Mouse (Mus musculus): Measurements from ENCODE around the gene Uba2. TPM values are rescaled to one million over a fixed set of nuclear protein-coding genes. Genes with fewer than 3 reads are reported as not detected.

The Uba2 gene
- polyA plus RNA-seq, 1 experiment from 2014 or later, result 203 TPM

- Histone ChIP-seq H3K27ac (replicated peaks; ENCODE audit: low read depth, low read length) (no peak overlapping the region), H3K4me2 (ENCODE audit: low read length) (no peak overlapping the region), H3K36me3 (ENCODE audit: control insufficient read depth, insufficient read depth, low read length) (peaks cover 48% of the 10 kb centered on the region), H3K9me3 (ENCODE audit: control insufficient read depth, low read length) (no peaks in the 10 kb centered on the region), H3K4me1 (ENCODE audit: control insufficient read depth, insufficient read depth, low read length) (peaks cover under 1% of the 10 kb centered on the region; the same call in 1 of the 2 replicates), H3K4me3 (replicated peaks; ENCODE audit: low read depth, low read length) (no peak overlapping the region), H3K27me3 (ENCODE audit: control insufficient read depth, insufficient read depth, low read length) (no peaks in the 10 kb centered on the region), H3K9ac (replicated peaks; ENCODE audit: low read length) (no peak overlapping the region)
- 97% methylated on average over 2 of the region's 2 CpGs for WGBS
- ATAC-seq (ENCODE audit: low FRiP score, low TSS enrichment) (no peak), DNase-seq (no peak)
Observed at GRCm38 (mm10) chr7:34200829-34201228, 31.4 kb upstream of the Uba2 start.

- WGBS, result 55% methylated on average over 3 of the region's 3 CpGs
Observed at GRCm38 (mm10) chr7:34198346-34198745, 28.9 kb upstream of the Uba2 start.

GRCm38 (mm10) chr7:34196132-34197128, 27.0 kb upstream of the Uba2 start, which contains the start of gene Pdcd2l:
TSS of gene Pdcd2l (minus strand) at chr7:34196661.
- peak within 1 kb of the TSS; percentile 97 for H3K9ac ChIP-seq (replicated peaks; ENCODE audit: low read length)
- WGBS, result 3% methylated on average over 70 of the region's 70 CpGs
- peaks cover 30% of the 10 kb centered on the region for H3K36me3 ChIP-seq (ENCODE audit: control insufficient read depth, insufficient read depth, low read length)

More at GRCm38 (mm10) chr7:34198346-34198745, 28.9 kb upstream of the Uba2 start:
- peaks cover 7% of the 10 kb centered on the region for H3K4me1 ChIP-seq (ENCODE audit: control insufficient read depth, insufficient read depth, low read length)
- no peak overlapping the region for H3K9ac ChIP-seq (replicated peaks; ENCODE audit: low read length)
- H3K9me3 ChIP-seq (ENCODE audit: control insufficient read depth, low read length), result no peaks in the 10 kb centered on the region
- H3K27me3 ChIP-seq (ENCODE audit: control insufficient read depth, insufficient read depth, low read length), result no peaks in the 10 kb centered on the region
- DNase-seq, result peak; percentile 28
- H3K4me2 ChIP-seq (ENCODE audit: low read length), result no peak overlapping the region
- H3K27ac ChIP-seq (replicated peaks; ENCODE audit: low read depth, low read length), result no peak overlapping the region
- no peak for ATAC-seq (ENCODE audit: low FRiP score, low TSS enrichment)
- peaks cover 30% of the 10 kb centered on the region for H3K36me3 ChIP-seq (ENCODE audit: control insufficient read depth, insufficient read depth, low read length)
- no peak overlapping the region for H3K4me3 ChIP-seq (replicated peaks; ENCODE audit: low read depth, low read length)

GRCm38 (mm10) chr7:34195632-34196031, 26.2 kb upstream of the Uba2 start:
- Histone ChIP-seq H3K9me3 (ENCODE audit: control insufficient read depth, low read length) (no peaks in the 10 kb centered on the region), H3K27ac (replicated peaks; ENCODE audit: low read depth, low read length) (no peak overlapping the region), H3K4me1 (ENCODE audit: control insufficient read depth, insufficient read depth, low read length) (peaks cover 7% of the 10 kb centered on the region), H3K4me3 (replicated peaks; ENCODE audit: low read depth, low read length) (peak overlapping the region; percentile 91), H3K9ac (replicated peaks; ENCODE audit: low read length) (peak overlapping the region; percentile 97), H3K27me3 (ENCODE audit: control insufficient read depth, insufficient read depth, low read length) (no peaks in the 10 kb centered on the region), H3K36me3 (ENCODE audit: control insufficient read depth, insufficient read depth, low read length) (peaks cover 23% of the 10 kb centered on the region), H3K4me2 (ENCODE audit: low read length) (peak overlapping the region; percentile 75)
- 51% methylated on average over 3 of the region's 3 CpGs for WGBS
- no peak for ATAC-seq (ENCODE audit: low FRiP score, low TSS enrichment)
- no peak for DNase-seq

More at GRCm38 (mm10) chr7:34196132-34197128, 27.0 kb upstream of the Uba2 start, which contains the start of gene Pdcd2l:
- Histone ChIP-seq H3K27me3 (ENCODE audit: control insufficient read depth, insufficient read depth, low read length) (no peaks in the 10 kb centered on the region), H3K4me1 (ENCODE audit: control insufficient read depth, insufficient read depth, low read length) (peaks cover 7% of the 10 kb centered on the region), H3K27ac (replicated peaks; ENCODE audit: low read depth, low read length) (peak within 1 kb of the TSS; percentile 62; the same call in 1 of the 2 replicates), H3K9me3 (ENCODE audit: control insufficient read depth, low read length) (no peaks in the 10 kb centered on the region), H3K4me2 (ENCODE audit: low read length) (peak within 1 kb of the TSS; percentile 75), H3K4me3 (replicated peaks; ENCODE audit: low read depth, low read length) (peak within 1 kb of the TSS; percentile 91)
- DNase-seq (peak; percentile 96), ATAC-seq (ENCODE audit: low FRiP score, low TSS enrichment) (peak; percentile 96)

GRCm38 (mm10) chr7:34192825-34193224, 23.4 kb upstream of the Uba2 start:
- H3K4me1 ChIP-seq (ENCODE audit: control insufficient read depth, insufficient read depth, low read length), result peaks cover 7% of the 10 kb centered on the region
- ATAC-seq (ENCODE audit: low FRiP score, low TSS enrichment) (no peak), DNase-seq (no peak)
- H3K27ac ChIP-seq (replicated peaks; ENCODE audit: low read depth, low read length), result no peak overlapping the region
- 93% methylated on average over 6 of the region's 6 CpGs for WGBS
- no peak overlapping the region for H3K9ac ChIP-seq (replicated peaks; ENCODE audit: low read length)
- peaks cover 44% of the 10 kb centered on the region for H3K36me3 ChIP-seq (ENCODE audit: control insufficient read depth, insufficient read depth, low read length)
- no peak overlapping the region for H3K4me3 ChIP-seq (replicated peaks; ENCODE audit: low read depth, low read length)
- H3K27me3 ChIP-seq (ENCODE audit: control insufficient read depth, insufficient read depth, low read length), result no peaks in the 10 kb centered on the region
- H3K9me3 ChIP-seq (ENCODE audit: control insufficient read depth, low read length), result no peaks in the 10 kb centered on the region
- H3K4me2 ChIP-seq (ENCODE audit: low read length), result no peak overlapping the region

GRCm38 (mm10) chr7:34189376-34189989, 20.1 kb upstream of the Uba2 start:
- Histone ChIP-seq H3K4me3 (replicated peaks; ENCODE audit: low read depth, low read length) (no peak overlapping the region), H3K4me1 (ENCODE audit: control insufficient read depth, insufficient read depth, low read length) (no peaks in the 10 kb centered on the region), H3K27ac (replicated peaks; ENCODE audit: low read depth, low read length) (no peak overlapping the region), H3K9me3 (ENCODE audit: control insufficient read depth, low read length) (no peaks in the 10 kb centered on the region), H3K9ac (replicated peaks; ENCODE audit: low read length) (no peak overlapping the region), H3K36me3 (ENCODE audit: control insufficient read depth, insufficient read depth, low read length) (peaks cover 72% of the 10 kb centered on the region), H3K4me2 (ENCODE audit: low read length) (no peak overlapping the region), H3K27me3 (ENCODE audit: control insufficient read depth, insufficient read depth, low read length) (no peaks in the 10 kb centered on the region)
- ATAC-seq (ENCODE audit: low FRiP score, low TSS enrichment) (no peak), DNase-seq (no peak)
- WGBS, result 93% methylated on average over 12 of the region's 12 CpGs

GRCm38 (mm10) chr7:34183794-34184193, 14.4 kb upstream of the Uba2 start:
- H3K27me3 ChIP-seq (ENCODE audit: control insufficient read depth, insufficient read depth, low read length), result no peaks in the 10 kb centered on the region
- DNase-seq, result no peak
- no peak overlapping the region for H3K4me2 ChIP-seq (ENCODE audit: low read length)
- no peak overlapping the region for H3K9ac ChIP-seq (replicated peaks; ENCODE audit: low read length)
- no peak overlapping the region for H3K27ac ChIP-seq (replicated peaks; ENCODE audit: low read depth, low read length)
- H3K4me1 ChIP-seq (ENCODE audit: control insufficient read depth, insufficient read depth, low read length), result no peaks in the 10 kb centered on the region
- 87% methylated on average over 3 of the region's 3 CpGs for whole genome bisulfite sequencing
- H3K4me3 ChIP-seq (replicated peaks; ENCODE audit: low read depth, low read length), result no peak overlapping the region
- H3K9me3 ChIP-seq (ENCODE audit: control insufficient read depth, low read length), result no peaks in the 10 kb centered on the region
- ATAC-seq (ENCODE audit: low FRiP score, low TSS enrichment), result no peak
- H3K36me3 ChIP-seq (ENCODE audit: control insufficient read depth, insufficient read depth, low read length), result peaks cover 50% of the 10 kb centered on the region

- WGBS, result 92% methylated on average over 13 of the region's 13 CpGs
Observed at GRCm38 (mm10) chr7:34183356-34183755, 14.0 kb upstream of the Uba2 start.

More at GRCm38 (mm10) chr7:34183356-34183755, 14.0 kb upstream of the Uba2 start:
- Histone ChIP-seq H3K27me3 (ENCODE audit: control insufficient read depth, insufficient read depth, low read length) (no peaks in the 10 kb centered on the region), H3K4me1 (ENCODE audit: control insufficient read depth, insufficient read depth, low read length) (no peaks in the 10 kb centered on the region), H3K36me3 (ENCODE audit: control insufficient read depth, insufficient read depth, low read length) (peaks cover 45% of the 10 kb centered on the region), H3K4me3 (replicated peaks; ENCODE audit: low read depth, low read length) (no peak overlapping the region), H3K4me2 (ENCODE audit: low read length) (no peak overlapping the region), H3K9ac (replicated peaks; ENCODE audit: low read length) (no peak overlapping the region), H3K9me3 (ENCODE audit: control insufficient read depth, low read length) (no peaks in the 10 kb centered on the region), H3K27ac (replicated peaks; ENCODE audit: low read depth, low read length) (no peak overlapping the region)
- DNase-seq, result no peak
- no peak for ATAC-seq (ENCODE audit: low FRiP score, low TSS enrichment)
